Mouse (Mus musculus) E14TG2a.4 (cell line): ENCODE results near the gene Cbl.

Experiments used
- CTCF ChIP-seq: conservative IDR thresholded peaks from 2 replicates; pipeline ENCODE4 v1.5.1; 2014; ENCODE audit warnings: low read length
- NANOG ChIP-seq: IDR thresholded peaks from 2 replicates; pipeline ENCODE4 v1.6.1; 2014; ENCODE audit warnings: borderline replicate concordance, low read length, mixed read lengths
- POU5F1 ChIP-seq: IDR thresholded peaks from 2 replicates; pipeline ENCODE4 v1.6.1; 2014; ENCODE audit warnings: low read length, borderline replicate concordance

- TF ChIP-seq CTCF (no peak), POU5F1 (no peak), NANOG (no peak)
Measured at GRCm38 (mm10) chr9:44132200-44132599, 101.6 kb downstream of the Cbl start.
